In genomic region chr8:46869521-46869925, GRCm38 (mm10) we compare ENCODE assay signal across 11 mouse cellular contexts.
DNase-seq lines count a peak whose midpoint lies in the region; ATAC-seq and TF ChIP-seq lines count a peak whose summit lies in the region.
"Had no signal": no experiment of that assay in that cellular context is flagged by ENCODE, and none has a peak within 500 bp of the region (broad histone marks: within the 10 kb centered on the region; RNA-seq: fewer than 3 reads in every experiment).

No protein-coding gene starts in this region.

- H3K4me1 ChIP-seq in heart, embryonic 11.5 days (ENCODE audit: control insufficient read depth, insufficient read depth, low read length): peaks cover 5% of the 10 kb centered on the region
- no peaks in the 10 kb centered on the region for H3K4me1 ChIP-seq in embryonic facial prominence, embryonic 11.5 days (ENCODE audit: control insufficient read depth, insufficient read depth, low read length)
- H3K4me1 ChIP-seq in intestine, embryonic 16.5 days (ENCODE audit: control insufficient read depth, insufficient read depth, low read length): peaks cover 9% of the 10 kb centered on the region; the same call in 1 of the 2 replicates

- H3K79me2 ChIP-seq in myocyte (ENCODE audit: control insufficient read depth, insufficient read depth): no peaks in the 10 kb centered on the region

- no peak overlapping the region for H3ac ChIP-seq in myocyte (ENCODE audit: control insufficient read depth, insufficient read length)

- 0 out of 2 replicates have a peak overlapping the region, but pooled peaks have one; percentile 25 for H3K27ac ChIP-seq in heart, embryonic 11.5 days (ENCODE audit: low read depth, low read length)
- no peak overlapping the region for H3K27ac ChIP-seq in embryonic facial prominence, embryonic 11.5 days (replicated peaks; ENCODE audit: low read depth, low read length)
- no peak overlapping the region; the same call in 1 of the 2 replicates for H3K27ac ChIP-seq in intestine, embryonic 16.5 days (ENCODE audit: low read length)
- H3K27ac ChIP-seq: liver, embryonic 14.5 days had no signal

- DNase-seq in heart, postnatal 36 days: no peak
- peak; percentile 24 for DNase-seq in embryonic facial prominence, embryonic 11.5 days (ENCODE audit: low spot score)
- no peak for DNase-seq in gastrocnemius, postnatal 25 days
- DNase-seq in layer of hippocampus, postnatal 25 days (ENCODE audit: extremely low spot score in 1 of 2, low spot score in 1 of 2): no peak
- no peak for DNase-seq in ovary, postnatal 14 days (ENCODE audit: low spot score)
- DNase-seq: adrenal gland, postnatal 14 days; cerebellum, postnatal 36 days had no signal

- WGBS in heart, embryonic 11.5 days (ENCODE audit: insufficient replicate concordance): 43% methylated on average over 6 of the region's 6 CpGs
- WGBS in embryonic facial prominence, embryonic 11.5 days: 59% methylated on average over 6 of the region's 6 CpGs
- 47% methylated on average over 6 of the region's 6 CpGs for WGBS in intestine, embryonic 16.5 days

- TF ChIP-seq POLR2A in myocyte (IDR thresholded peaks at IDR 0.05; ENCODE audit: insufficient read length, low read depth): no peak

- H3K27me3 ChIP-seq in heart, embryonic 11.5 days (ENCODE audit: control insufficient read depth, insufficient read depth, low read length): no peaks in the 10 kb centered on the region
- H3K27me3 ChIP-seq in embryonic facial prominence, embryonic 11.5 days (ENCODE audit: control insufficient read depth, insufficient read depth, low read length): no peaks in the 10 kb centered on the region
- H3K27me3 ChIP-seq in intestine, embryonic 16.5 days (replicated peaks; ENCODE audit: control insufficient read depth, insufficient read depth, low read length): no peaks in the 10 kb centered on the region
- H3K27me3 ChIP-seq in myocyte (ENCODE audit: control insufficient read depth, insufficient read depth, insufficient read length): no peaks in the 10 kb centered on the region

- no peak overlapping the region for H3K4me3 ChIP-seq in heart, embryonic 11.5 days (ENCODE audit: low read depth, low read length)
- H3K4me3 ChIP-seq in embryonic facial prominence, embryonic 11.5 days (ENCODE audit: low read depth, low read length): no peak overlapping the region
- no peak overlapping the region for H3K4me3 ChIP-seq in intestine, embryonic 16.5 days (ENCODE audit: low read length)
- H3K4me3 ChIP-seq in myocyte: no peak overlapping the region

- intact Hi-C loops in heart, postnatal 36 days (cut with DNase I): no loop called here

- no peak overlapping the region for H3K9ac ChIP-seq in heart, embryonic 11.5 days (ENCODE audit: low read depth, low read length)
- H3K9ac ChIP-seq in embryonic facial prominence, embryonic 11.5 days (replicated peaks; ENCODE audit: low read length): no peak overlapping the region
- H3K9ac ChIP-seq in intestine, embryonic 16.5 days (ENCODE audit: low read depth, low read length): no peak overlapping the region
- H3K9ac ChIP-seq: liver, embryonic 14.5 days had no signal

- ATAC-seq in heart, embryonic 11.5 days (replicated peaks; ENCODE audit: insufficient number of reproducible peaks, low FRiP score, low TSS enrichment): no peak
- no peak for ATAC-seq in embryonic facial prominence, embryonic 11.5 days (replicated peaks; ENCODE audit: insufficient number of reproducible peaks, low FRiP score, low TSS enrichment, low read depth)
- ATAC-seq in intestine, embryonic 16.5 days: peak; percentile 82

- no peaks in the 10 kb centered on the region for H3K9me3 ChIP-seq in heart, embryonic 11.5 days (replicated peaks; ENCODE audit: control insufficient read depth, low read length)
- H3K9me3 ChIP-seq in embryonic facial prominence, embryonic 11.5 days (replicated peaks; ENCODE audit: control insufficient read depth, low read length): no peaks in the 10 kb centered on the region
- H3K9me3 ChIP-seq in intestine, embryonic 16.5 days (ENCODE audit: control insufficient read depth, low read length): no peaks in the 10 kb centered on the region

- no peak overlapping the region for H3K4me2 ChIP-seq in heart, embryonic 11.5 days
- H3K4me2 ChIP-seq in embryonic facial prominence, embryonic 11.5 days (ENCODE audit: low read depth, low read length): no peak overlapping the region
- H3K4me2 ChIP-seq in intestine, embryonic 16.5 days (ENCODE audit: low read depth, low read length): no peak overlapping the region
- peak overlapping the region; percentile 91 for H3K4me2 ChIP-seq in myocyte (ENCODE audit: low read depth)

- H3K36me3 ChIP-seq in heart, embryonic 11.5 days (ENCODE audit: control insufficient read depth, insufficient read depth, low read length): no peaks in the 10 kb centered on the region
- no peaks in the 10 kb centered on the region for H3K36me3 ChIP-seq in embryonic facial prominence, embryonic 11.5 days (replicated peaks; ENCODE audit: control insufficient read depth, insufficient read depth, low read depth, low read length)
- no peaks in the 10 kb centered on the region for H3K36me3 ChIP-seq in intestine, embryonic 16.5 days (ENCODE audit: control insufficient read depth, insufficient read depth, low read length)
- no peaks in the 10 kb centered on the region for H3K36me3 ChIP-seq in myocyte (ENCODE audit: control insufficient read depth, insufficient read depth)

TF ChIP-seq in myocyte, 11 proteins besides CTCF, POLR2A, EP300 and RAD21:
- TF ChIP-seq USF1 (IDR thresholded peaks at IDR 0.05; ENCODE audit: low read depth) (no peak), SRF (IDR thresholded peaks at IDR 0.05; ENCODE audit: control insufficient read depth, insufficient read length, low read depth) (no peak), POLR2AphosphoS2 (IDR thresholded peaks at IDR 0.05; ENCODE audit: insufficient read length, low read depth) (no peak), TCF3 (IDR thresholded peaks at IDR 0.05; ENCODE audit: insufficient read length, low read depth) (no peak), TCF12 (IDR thresholded peaks at IDR 0.05; ENCODE audit: insufficient read depth, poor library complexity, severe bottlenecking) (no peak), E2F4 (IDR thresholded peaks at IDR 0.05; ENCODE audit: insufficient read depth) (no peak), MYOG (IDR thresholded peaks at IDR 0.05; ENCODE audit: control insufficient read depth in 1 of 3, insufficient read depth in 1 of 3, insufficient read length in 2 of 3, low read depth in 2 of 3) (no peak), MAX (IDR thresholded peaks at IDR 0.05; ENCODE audit: low read depth) (no peak), MYOD1 (IDR thresholded peaks at IDR 0.05; ENCODE audit: control insufficient read depth in 1 of 3, insufficient read length in 2 of 3, low read depth in 2 of 3) (no peak), REST (IDR thresholded peaks at IDR 0.05; ENCODE audit: insufficient read depth, insufficient read length) (no peak), CEBPB (IDR thresholded peaks at IDR 0.05; ENCODE audit: insufficient read depth, poor library complexity, severe bottlenecking) (no peak)
TF ChIP-seq in myocyte: peak in this region for 0.
